Mouse (Mus musculus) liver, embryonic 14.5 days (tissue): ENCODE results near the gene Retreg2.

Experiments
- CTCF ChIP-seq: IDR thresholded peaks from 2 replicates; pipeline ENCODE4 v1.5.1; 2016; ENCODE audit warnings: antibody characterized with exemption, low read depth, control low read depth
- EP300 ChIP-seq: IDR thresholded peaks from 2 replicates; pipeline ENCODE4 v1.6.1; 2016; ENCODE audit warnings: antibody characterized with exemption, low read depth

- no peak for TF ChIP-seq CTCF
- no peak for TF ChIP-seq EP300
Observed at GRCm38 (mm10) chr1:75136293-75136692, 6.3 kb upstream of the Retreg2 start.
